Comparison of ENCODE assay signal across 8 mouse cellular contexts in the genomic region with DNA sequence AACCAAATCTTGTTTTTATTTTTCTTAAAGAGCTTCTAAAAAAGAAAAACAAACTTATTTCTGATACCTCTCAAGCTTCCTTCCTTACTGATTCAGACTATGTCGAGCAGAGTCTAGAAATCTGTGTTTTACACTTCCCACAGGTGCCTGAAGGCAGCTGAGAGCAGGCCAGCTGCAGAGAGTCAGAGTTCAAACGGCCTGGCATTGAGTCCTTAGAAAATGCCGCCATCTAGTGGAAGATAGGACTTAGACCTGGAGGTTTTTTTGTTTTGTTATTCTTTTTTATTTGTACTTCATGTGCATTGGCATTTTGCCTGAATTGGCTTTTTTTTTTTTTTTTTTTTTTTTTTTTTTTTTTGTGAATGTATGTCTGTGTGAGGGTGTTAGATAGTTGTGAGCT. TPM values are rescaled to one million over a fixed set of nuclear protein-coding genes. Genes with fewer than 3 reads are reported as not detected.
DNase-seq lines count a peak whose midpoint lies in the region; ATAC-seq and TF ChIP-seq lines count a peak whose summit lies in the region.
"Had no signal": no experiment of that assay in that cellular context is flagged by ENCODE, and none has a peak within 500 bp of the region (broad histone marks: within the 10 kb centered on the region; RNA-seq: fewer than 3 reads in every experiment).

No protein-coding gene starts in this region.

- no peaks in the 10 kb centered on the region for H3K36me3 ChIP-seq in midbrain, embryonic 11.5 days (ENCODE audit: control insufficient read depth, insufficient read depth, low read length)
- no peaks in the 10 kb centered on the region for H3K36me3 ChIP-seq in midbrain, embryonic 16.5 days (ENCODE audit: control insufficient read depth, insufficient read depth, low read length)
- no peaks in the 10 kb centered on the region for H3K36me3 ChIP-seq in liver, embryonic 14.5 days (replicated peaks; ENCODE audit: control insufficient read depth, insufficient read depth, low read depth)
- H3K36me3 ChIP-seq in stomach, postnatal 0 days (ENCODE audit: control insufficient read depth, insufficient read depth, low read length) = no peaks in the 10 kb centered on the region
- H3K36me3 ChIP-seq: hindbrain, embryonic 15.5 days had no signal

- H3K4me1 ChIP-seq in midbrain, embryonic 11.5 days (ENCODE audit: control insufficient read depth, insufficient read depth, low read length) = peaks cover 4% of the 10 kb centered on the region
- peaks cover 3% of the 10 kb centered on the region for H3K4me1 ChIP-seq in midbrain, embryonic 16.5 days (ENCODE audit: control insufficient read depth, insufficient read depth, low read length)
- H3K4me1 ChIP-seq in liver, embryonic 14.5 days (replicated peaks; ENCODE audit: control insufficient read depth in 2 of 2, insufficient read depth in 2 of 2, low read length in 1 of 2) = peaks cover 9 to 13% of the 10 kb centered on the region in 2 experiments
- no peaks in the 10 kb centered on the region for H3K4me1 ChIP-seq in stomach, postnatal 0 days (replicated peaks; ENCODE audit: control insufficient read depth, insufficient read depth)

- peak; percentile 79 for TF ChIP-seq CTCF in liver, embryonic 14.5 days (IDR thresholded peaks at IDR 0.05; ENCODE audit: low read depth)
- TF ChIP-seq CTCF in stomach, postnatal 0 days (IDR thresholded peaks at IDR 0.05; ENCODE audit: low read depth) = peak; percentile 86

- H3K27ac ChIP-seq in midbrain, embryonic 11.5 days (ENCODE audit: low read depth, low read length) = no peak overlapping the region
- H3K27ac ChIP-seq in midbrain, embryonic 16.5 days (ENCODE audit: low read length) = no peak overlapping the region
- no peak overlapping the region for H3K27ac ChIP-seq in liver, embryonic 14.5 days
- H3K27ac ChIP-seq in stomach, postnatal 0 days (replicated peaks) = no peak overlapping the region
- H3K27ac ChIP-seq: hindbrain, embryonic 15.5 days had no signal

- H3K9me3 ChIP-seq in midbrain, embryonic 11.5 days (ENCODE audit: control insufficient read depth, low read length) = no peaks in the 10 kb centered on the region
- no peaks in the 10 kb centered on the region for H3K9me3 ChIP-seq in midbrain, embryonic 16.5 days (replicated peaks; ENCODE audit: control insufficient read depth, low read length, poor library complexity, severe bottlenecking)
- H3K9me3 ChIP-seq in liver, embryonic 14.5 days (ENCODE audit: control insufficient read depth, low read length) = no peaks in the 10 kb centered on the region
- no peaks in the 10 kb centered on the region for H3K9me3 ChIP-seq in stomach, postnatal 0 days (ENCODE audit: control insufficient read depth, low read length)
- H3K9me3 ChIP-seq: hindbrain, embryonic 15.5 days had no signal

- H3K4me2 ChIP-seq in midbrain, embryonic 11.5 days = no peak overlapping the region
- no peak overlapping the region for H3K4me2 ChIP-seq in midbrain, embryonic 16.5 days (ENCODE audit: low read length)
- H3K4me2 ChIP-seq in liver, embryonic 14.5 days (ENCODE audit: low read depth) = no peak overlapping the region
- no peak overlapping the region for H3K4me2 ChIP-seq in stomach, postnatal 0 days (replicated peaks; ENCODE audit: low read depth)
- H3K4me2 ChIP-seq: hindbrain, embryonic 15.5 days had no signal

- WGBS in midbrain, embryonic 11.5 days = 3% methylated on average over 3 of the region's 3 CpGs
- WGBS in midbrain, embryonic 16.5 days = under 1% methylated on average over 3 of the region's 3 CpGs
- WGBS in liver, embryonic 14.5 days (ENCODE audit: insufficient replicate concordance) = under 1% methylated on average over 3 of the region's 3 CpGs
- 1% methylated on average over 3 of the region's 3 CpGs for WGBS in stomach, postnatal 0 days

- ATAC-seq in midbrain, embryonic 11.5 days (ENCODE audit: low FRiP score) = no peak
- ATAC-seq in midbrain, embryonic 16.5 days = no peak
- no peak for ATAC-seq in liver, embryonic 14.5 days (ENCODE audit: insufficient read depth)
- no peak for ATAC-seq in stomach, postnatal 0 days (ENCODE audit: low FRiP score, low TSS enrichment)

- peak; percentile 91 for DNase-seq in midbrain, embryonic 11.5 days (ENCODE audit: low spot score, missing footprints)
- DNase-seq in MN1 (ENCODE audit: low spot score) = peak; percentile 93
- peak; percentile 71 for DNase-seq in c-Kit-positive CD71-positive TER-119-negative erythroid progenitor cells, embryonic 14.5 days (ENCODE audit: low read depth)
- peak; percentile 51 for DNase-seq in gastrocnemius, postnatal 10 days
- DNase-seq in liver, embryonic 14.5 days (ENCODE audit: low read depth in 3 of 3, low spot score in 3 of 3) = peak; percentile 58 to 73 (median 62)
- peak; percentile 69 for DNase-seq in stomach, postnatal 0 days (ENCODE audit: low spot score)

- H3K9ac ChIP-seq in midbrain, embryonic 11.5 days (ENCODE audit: low read length) = no peak overlapping the region
- H3K9ac ChIP-seq in midbrain, embryonic 16.5 days (ENCODE audit: low read depth, low read length) = no peak overlapping the region
- no peak overlapping the region for H3K9ac ChIP-seq in liver, embryonic 14.5 days (replicated peaks)
- no peak overlapping the region for H3K9ac ChIP-seq in stomach, postnatal 0 days (ENCODE audit: low read length)
- H3K9ac ChIP-seq: hindbrain, embryonic 15.5 days had no signal

- H3K4me3 ChIP-seq in midbrain, embryonic 11.5 days (ENCODE audit: low read depth, low read length) = no peak overlapping the region
- no peak overlapping the region for H3K4me3 ChIP-seq in midbrain, embryonic 16.5 days (ENCODE audit: low read depth, low read length)
- H3K4me3 ChIP-seq in liver, embryonic 14.5 days (ENCODE audit: insufficient read depth in 1 of 2, low read depth in 2 of 2, low read length in 2 of 2) = no peak overlapping the region
- no peak overlapping the region for H3K4me3 ChIP-seq in stomach, postnatal 0 days (ENCODE audit: low read depth, low read length)
- H3K4me3 ChIP-seq: hindbrain, embryonic 15.5 days had no signal

- TF ChIP-seq EP300 in liver, embryonic 14.5 days (IDR thresholded peaks at IDR 0.05; ENCODE audit: low read depth) = no peak
- no peak for TF ChIP-seq EP300 in stomach, postnatal 0 days (optimal IDR thresholded peaks at IDR 0.05)

- H3K27me3 ChIP-seq in midbrain, embryonic 11.5 days (ENCODE audit: control insufficient read depth, insufficient read depth, low read length) = no peaks in the 10 kb centered on the region
- no peaks in the 10 kb centered on the region for H3K27me3 ChIP-seq in midbrain, embryonic 16.5 days (ENCODE audit: control insufficient read depth, insufficient read depth, low read depth, low read length)
- no peaks in the 10 kb centered on the region for H3K27me3 ChIP-seq in liver, embryonic 14.5 days (ENCODE audit: control insufficient read depth, insufficient read depth, low read length)
- no peaks in the 10 kb centered on the region for H3K27me3 ChIP-seq in stomach, postnatal 0 days (ENCODE audit: control insufficient read depth, insufficient read depth, low read length)
- H3K27me3 ChIP-seq: hindbrain, embryonic 15.5 days had no signal

RNA-seq across cellular contexts. Expression of a gene that starts 3.7 kb away (rescaled TPM):
- polyA plus RNA-seq in midbrain, embryonic 11.5 days (2014; fragmentation: Nextera tagmentation; extraction: Ambion mirVana) = 4.6 and 5.5 TPM in 2 replicates
- 4.8 and 5.9 TPM in 2 replicates for polyA plus RNA-seq in midbrain, embryonic 16.5 days (2015; fragmentation: Nextera tagmentation; extraction: Ambion mirVana)
- 1 to 10 TPM; 5.0 to 7.5 TPM for total RNA-seq in gastrocnemius, postnatal 10 days (2021)
- 4.3 and 4.6 TPM in 2 replicates for polyA plus RNA-seq in liver, embryonic 14.5 days (2012; rRNA removed)
- polyA plus RNA-seq in liver, embryonic 14.5 days (2014; fragmentation: Nextera tagmentation; extraction: Ambion mirVana) = 2.9 and 3.3 TPM in 2 replicates
- 3.0 and 3.7 TPM in 2 replicates for polyA plus RNA-seq in stomach, postnatal 0 days (2015; fragmentation: Nextera tagmentation; extraction: Ambion mirVana)
